Mouse (Mus musculus) retina, adult 2 months (tissue): ENCODE results near the gene Olfr837.
"Not testable (repeated sequence)": the region's sequence is repeated elsewhere in the genome, so short reads cannot be mapped to it uniquely, and the experiment has no call there.

Experiments used
- DNase-seq: peaks from one replicate; pipeline ENCODE4 v3.0.0-alpha.2; 2012; ENCODE audit warnings: low read depth, low spot score

Olfr837 gene

GRCm38 (mm10) chr9:19136017-19136416 lies at the start of gene Olfr837:
TSS of gene Olfr837 (plus strand) at chr9:19136317.
- no peak for DNase-seq

- DNase-seq, result not testable (repeated sequence)
Observed at GRCm38 (mm10) chr9:19092889-19093753, 43.0 kb upstream of the Olfr837 start.

- no peak for DNase-seq
Observed at GRCm38 (mm10) chr9:19097286-19097685, 38.8 kb upstream of the Olfr837 start.

GRCm38 (mm10) chr9:19120082-19120481 lies 16.0 kb upstream of the Olfr837 start, which contains the start of gene Olfr836:
TSS of gene Olfr836 (plus strand) at chr9:19120382.
- DNase-seq, result no peak

- DNase-seq, result no peak
Observed at GRCm38 (mm10) chr9:19177212-19177611, 41.1 kb downstream of the Olfr837 start, which contains the start of gene Olfr839-ps1. TSS of gene Olfr839-ps1 (minus strand) at chr9:19177312.
